Mouse (Mus musculus) C2C12 (cell line): Measurements from ENCODE around the gene Card6. TPM values are rescaled to one million over a fixed set of nuclear protein-coding genes. Genes with fewer than 3 reads are reported as not detected.

Experiments
- H3K27me3 ChIP-seq: one replicate; pipeline ENCODE4 v1.6.1; 2011; ENCODE audit not compliant: control insufficient read depth, insufficient read depth, insufficient read length
- H3K36me3 ChIP-seq: one replicate; pipeline ENCODE4 v1.6.1; 2011; ENCODE audit not compliant: control insufficient read depth, insufficient read depth
- H3K4me3 ChIP-seq: one replicate; pipeline ENCODE4 v1.5.1; 2011; ENCODE audit warnings: mild to moderate bottlenecking, control low read depth; ENCODE audit not compliant: poor library complexity, insufficient read depth, severe bottlenecking
- H3K79me2 ChIP-seq: one replicate; pipeline ENCODE4 v1.6.1; 2011; ENCODE audit not compliant: control insufficient read depth, insufficient read depth
- H3K79me3 ChIP-seq: one replicate; pipeline ENCODE4 v1.6.1; 2011; ENCODE audit warnings: low read depth, control low read depth
- H3ac ChIP-seq: one replicate; pipeline ENCODE3; 2011; ENCODE audit warnings: low read depth; ENCODE audit not compliant: control insufficient read depth, insufficient read length
- CEBPB ChIP-seq: IDR thresholded peaks from one replicate; pipeline ENCODE4 v1.6.1; 2011; ENCODE audit warnings: low read depth, mild to moderate bottlenecking, control low read depth, moderate library complexity
- CTCF ChIP-seq: IDR thresholded peaks from one replicate; pipeline ENCODE4 v1.5.1; 2011; ENCODE audit not compliant: control insufficient read depth, insufficient read depth, insufficient read length
- FOSL1 ChIP-seq: IDR thresholded peaks from one replicate; pipeline ENCODE4 v1.8.0; 2011; ENCODE audit warnings: mild to moderate bottlenecking, low read length; ENCODE audit not compliant: poor library complexity, insufficient read depth, severe bottlenecking
- MAX ChIP-seq: IDR thresholded peaks from one replicate; pipeline ENCODE4 v1.6.1; 2011; ENCODE audit warnings: mild to moderate bottlenecking, control low read depth
- MYOD1 ChIP-seq: IDR thresholded peaks from one replicate; pipeline ENCODE4 v1.6.1; 2011; ENCODE audit warnings: low read depth; ENCODE audit not compliant: control insufficient read depth, insufficient read length
- MYOG ChIP-seq: IDR thresholded peaks from one replicate; pipeline ENCODE4 v1.6.1; 2011; ENCODE audit not compliant: control insufficient read depth, insufficient read length; ENCODE audit errors: extremely low read depth
- USF1 ChIP-seq: IDR thresholded peaks from one replicate; pipeline ENCODE4 v1.6.1; 2011; ENCODE audit warnings: low read depth, mild to moderate bottlenecking, control low read depth, moderate library complexity
- polyA plus RNA-seq: library from polyadenylated mRNA; unstranded; fragments of >200 nt; fragmentation: generic; extraction: Trizol; gene quantifications from one replicate; pipeline ENCODE4 v1.2.1, GENCODE M21; 2012; ENCODE audit warnings: missing spikeins

Card6 gene
- polyA plus RNA-seq, 1 experiment: 5.2 TPM

GRCm38 (mm10) chr15:5142047-5142446 is 33.7 kb upstream of the Card6 start:
- TF ChIP-seq USF1 (peak; percentile 43), CTCF (no peak)
- Histone ChIP-seq H3K4me3 (no peak overlapping the region), H3K79me2 (peaks cover 35% of the 10 kb centered on the region), H3ac (no peak overlapping the region), H3K79me3 (peaks cover 30% of the 10 kb centered on the region), H3K27me3 (no peaks in the 10 kb centered on the region), H3K36me3 (peaks cover 8% of the 10 kb centered on the region)

- Histone ChIP-seq H3K4me3 (no peak overlapping the region), H3K36me3 (no peaks in the 10 kb centered on the region), H3ac (no peak overlapping the region), H3K27me3 (no peaks in the 10 kb centered on the region), H3K79me3 (peaks cover 13% of the 10 kb centered on the region), H3K79me2 (peaks cover 18% of the 10 kb centered on the region)
- TF ChIP-seq FOSL1: no peak
- no peak for TF ChIP-seq USF1
- TF ChIP-seq MAX: no peak
- TF ChIP-seq MYOG: no peak
- no peak for TF ChIP-seq MYOD1
- TF ChIP-seq CEBPB: no peak
- no peak for TF ChIP-seq CTCF
Measured at GRCm38 (mm10) chr15:5140357-5140756, 32.0 kb upstream of the Card6 start.

- H3K79me3 ChIP-seq: peaks cover 8% of the 10 kb centered on the region
- TF ChIP-seq CEBPB (no peak), MYOD1 (no peak), MYOG (no peak), FOSL1 (no peak), CTCF (no peak), MAX (no peak), USF1 (no peak)
- H3K4me3 ChIP-seq: no peak overlapping the region
- no peaks in the 10 kb centered on the region for H3K36me3 ChIP-seq
- H3K27me3 ChIP-seq: no peaks in the 10 kb centered on the region
- no peak overlapping the region for H3ac ChIP-seq
- H3K79me2 ChIP-seq: peaks cover 13% of the 10 kb centered on the region
Measured at GRCm38 (mm10) chr15:5139863-5140262, 31.5 kb upstream of the Card6 start.

GRCm38 (mm10) chr15:5139366-5139765 is 31.0 kb upstream of the Card6 start:
- Histone ChIP-seq H3K79me2 (peaks cover 8% of the 10 kb centered on the region), H3K36me3 (no peaks in the 10 kb centered on the region), H3K27me3 (no peaks in the 10 kb centered on the region), H3ac (no peak overlapping the region), H3K79me3 (peaks cover 3% of the 10 kb centered on the region), H3K4me3 (no peak overlapping the region)
- no peak for TF ChIP-seq CTCF
- TF ChIP-seq MAX: no peak
- TF ChIP-seq FOSL1: no peak
- TF ChIP-seq MYOG: no peak
- TF ChIP-seq USF1: no peak
- no peak for TF ChIP-seq CEBPB
- no peak for TF ChIP-seq MYOD1

- H3ac ChIP-seq: no peak overlapping the region
- H3K79me2 ChIP-seq: no peaks in the 10 kb centered on the region
- H3K27me3 ChIP-seq: no peaks in the 10 kb centered on the region
- TF ChIP-seq FOSL1: no peak
- TF ChIP-seq MAX: no peak
- no peak for TF ChIP-seq MYOG
- no peak for TF ChIP-seq CEBPB
- no peak for TF ChIP-seq CTCF
- no peak for TF ChIP-seq MYOD1
- no peak for TF ChIP-seq USF1
- no peaks in the 10 kb centered on the region for H3K36me3 ChIP-seq
- H3K4me3 ChIP-seq: no peak overlapping the region
- no peaks in the 10 kb centered on the region for H3K79me3 ChIP-seq
Measured at GRCm38 (mm10) chr15:5138021-5138856, 29.9 kb upstream of the Card6 start.

- Histone ChIP-seq H3K79me3 (no peaks in the 10 kb centered on the region), H3K4me3 (no peak overlapping the region), H3K79me2 (no peaks in the 10 kb centered on the region), H3ac (no peak overlapping the region), H3K36me3 (no peaks in the 10 kb centered on the region), H3K27me3 (no peaks in the 10 kb centered on the region)
- no peak for TF ChIP-seq USF1
- TF ChIP-seq MYOG: no peak
- TF ChIP-seq CTCF: no peak
- TF ChIP-seq MAX: no peak
- no peak for TF ChIP-seq MYOD1
- TF ChIP-seq FOSL1: no peak
- TF ChIP-seq CEBPB: no peak
Measured at GRCm38 (mm10) chr15:5134945-5135483, 26.7 kb upstream of the Card6 start.
